Mouse (Mus musculus) monocyte, adult 2 months (primary cell): ENCODE results near the gene Asns.
A peak's percentile ranks its signal among the peaks of the same experiment; 100 is the strongest.

Source experiments
- DNase-seq, 2 experiments: peaks; one replicate each; pipeline ENCODE4 v3.0.0; 2022; ENCODE audit warnings: low spot score in 2 of 2, low read depth in 1 of 2

Gene Asns

GRCm38 (mm10) chr6:7692884-7693585 is at the start of gene Asns:
Gene Asns (minus strand): TSS chr6:7693254.
- peak; percentile 20 to 38 for DNase-seq

GRCm38 (mm10) chr6:7741721-7742120 is 48.7 kb upstream of the Asns start:
- no peak for DNase-seq

- DNase-seq, result no peak
Observed at GRCm38 (mm10) chr6:7737842-7738241, 44.8 kb upstream of the Asns start.

GRCm38 (mm10) chr6:7732754-7733708 is 40.0 kb upstream of the Asns start:
- peak; percentile 13 to 71 for DNase-seq

- DNase-seq, result no peak
Observed at GRCm38 (mm10) chr6:7732097-7732496, 39.0 kb upstream of the Asns start.

- no peak for DNase-seq
Observed at GRCm38 (mm10) chr6:7729128-7729527, 36.1 kb upstream of the Asns start.

- no peak for DNase-seq
Observed at GRCm38 (mm10) chr6:7728241-7728640, 35.2 kb upstream of the Asns start.

GRCm38 (mm10) chr6:7716236-7716635 is 23.2 kb upstream of the Asns start:
- DNase-seq, result no peak

- no peak for DNase-seq
Observed at GRCm38 (mm10) chr6:7714230-7714629, 21.2 kb upstream of the Asns start.

- no peak for DNase-seq
Observed at GRCm38 (mm10) chr6:7711837-7712330, 18.8 kb upstream of the Asns start.

- DNase-seq, result no peak
Observed at GRCm38 (mm10) chr6:7708246-7708645, 15.2 kb upstream of the Asns start.

GRCm38 (mm10) chr6:7706796-7707195 is 13.7 kb upstream of the Asns start:
- DNase-seq, result no peak

GRCm38 (mm10) chr6:7697999-7698699 is 5.1 kb upstream of the Asns start:
- DNase-seq, result no peak

GRCm38 (mm10) chr6:7697077-7697643 is 4.1 kb upstream of the Asns start:
- DNase-seq, result no peak

- no peak for DNase-seq
Observed at GRCm38 (mm10) chr6:7696641-7697040, 3.6 kb upstream of the Asns start.

GRCm38 (mm10) chr6:7695901-7696300 is 2.8 kb upstream of the Asns start:
- no peak for DNase-seq

- DNase-seq, result no peak
Observed at GRCm38 (mm10) chr6:7693666-7694065, 612 bp upstream of the Asns start.

- DNase-seq, result no peak
Observed at GRCm38 (mm10) chr6:7692451-7692850, 603 bp downstream of the Asns start.

GRCm38 (mm10) chr6:7692037-7692436 is 1.0 kb downstream of the Asns start:
- DNase-seq, result no peak

- no peak for DNase-seq
Observed at GRCm38 (mm10) chr6:7690456-7690855, 2.6 kb downstream of the Asns start.

GRCm38 (mm10) chr6:7689180-7689579 is 3.9 kb downstream of the Asns start:
- DNase-seq, result no peak
